Mouse (Mus musculus) T-helper 2 cell (primary cell): ENCODE measurements around the gene Qtrt2.

Source experiments
- in situ Hi-C: fragments of 300-600 bp; cut with MboI, MseI; formaldehyde crosslinking; loops from one replicate; pipeline ENCODE4 v1.15.1; 2025; ENCODE audit warnings: high pct_unique_total_duplicates

Gene Qtrt2

DNA sequence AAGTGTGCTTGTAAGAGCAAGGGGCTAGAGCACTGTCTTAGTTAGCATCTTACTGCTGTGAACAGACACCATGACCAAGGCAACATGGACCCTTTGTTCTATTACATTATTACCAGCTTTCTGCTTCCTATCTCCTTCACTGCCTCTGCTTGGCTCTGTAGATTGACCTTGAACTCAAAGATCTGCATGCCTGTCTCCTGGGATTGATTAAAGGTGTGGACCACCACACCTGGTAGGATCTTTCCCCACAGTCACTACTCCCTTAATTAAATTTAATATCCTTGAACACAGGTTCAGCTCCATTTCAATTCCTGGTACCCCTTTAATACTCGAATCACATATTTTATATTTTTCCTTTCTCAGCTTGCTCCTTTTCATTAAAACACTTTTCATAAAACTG is 763 bp downstream of the Qtrt2 start:
- in situ Hi-C loops, result no loop called here

DNA sequence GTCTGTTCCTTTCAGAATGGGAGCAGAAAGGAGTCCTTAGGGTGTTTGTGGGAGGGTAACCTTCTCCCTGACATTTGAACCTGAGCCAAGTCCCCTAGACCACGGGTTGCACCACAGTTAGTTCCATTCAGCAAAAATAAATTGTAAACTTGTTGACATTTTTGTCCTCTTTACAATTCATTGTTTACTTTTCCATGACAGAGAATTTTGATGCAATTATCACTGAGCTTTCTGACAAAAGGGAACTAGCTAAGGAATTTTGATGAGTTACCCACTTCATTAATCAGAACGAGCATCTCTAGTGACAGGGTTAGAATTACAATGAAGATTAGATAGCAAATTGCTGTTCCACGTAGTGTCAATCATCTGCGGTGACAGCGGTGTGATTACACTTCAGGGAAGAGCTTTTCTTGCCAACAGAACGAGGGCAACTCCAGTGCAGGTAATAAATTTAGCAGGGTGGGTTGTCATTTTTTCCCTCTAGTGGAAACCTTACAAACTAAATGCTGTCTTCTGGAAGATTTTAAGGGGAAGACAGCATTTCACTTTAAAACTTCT is 1.5 kb downstream of the Qtrt2 start:
- in situ Hi-C loops, result no loop called here

DNA sequence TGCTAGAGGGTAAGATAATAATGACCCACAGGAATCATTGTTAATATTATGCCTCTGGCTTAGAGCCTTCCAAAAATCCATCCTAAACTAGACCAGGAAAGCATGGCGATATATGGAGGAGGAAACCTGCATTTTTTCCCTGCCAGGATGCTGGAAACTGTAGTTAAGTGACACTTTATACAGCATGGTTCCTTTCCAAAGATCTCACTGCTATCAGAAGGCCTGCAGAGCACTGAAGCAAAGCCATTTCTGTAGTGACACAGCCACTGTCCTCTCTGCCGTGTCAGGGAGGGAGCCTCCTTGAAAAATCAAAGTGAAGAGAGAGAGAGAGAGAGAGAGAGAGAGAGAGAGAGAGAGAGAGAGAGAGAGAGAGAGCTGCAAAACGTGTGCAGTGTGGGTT is 4.0 kb downstream of the Qtrt2 start:
- in situ Hi-C loops, result no loop called here

DNA sequence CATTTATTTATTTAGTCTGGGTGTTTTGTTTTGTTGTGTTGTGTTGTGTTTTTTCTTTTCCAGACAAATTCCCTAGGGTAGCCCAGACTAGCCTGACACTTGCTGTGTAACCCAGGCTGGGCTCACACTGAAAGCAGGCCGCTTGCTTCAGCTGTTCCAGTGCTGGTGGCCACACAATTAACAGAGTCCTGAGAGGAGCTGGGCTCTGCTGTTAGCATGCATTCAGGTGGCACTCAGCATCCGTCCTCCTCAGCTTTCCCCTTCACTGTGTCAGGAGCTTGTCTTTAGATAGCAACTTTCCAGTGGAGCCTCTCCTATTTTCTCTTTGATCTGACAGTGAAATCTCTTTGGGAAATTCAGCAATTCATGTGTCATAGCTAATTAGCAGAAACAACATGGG is 4.6 kb downstream of the Qtrt2 start:
- in situ Hi-C loops, result no loop called here

DNA sequence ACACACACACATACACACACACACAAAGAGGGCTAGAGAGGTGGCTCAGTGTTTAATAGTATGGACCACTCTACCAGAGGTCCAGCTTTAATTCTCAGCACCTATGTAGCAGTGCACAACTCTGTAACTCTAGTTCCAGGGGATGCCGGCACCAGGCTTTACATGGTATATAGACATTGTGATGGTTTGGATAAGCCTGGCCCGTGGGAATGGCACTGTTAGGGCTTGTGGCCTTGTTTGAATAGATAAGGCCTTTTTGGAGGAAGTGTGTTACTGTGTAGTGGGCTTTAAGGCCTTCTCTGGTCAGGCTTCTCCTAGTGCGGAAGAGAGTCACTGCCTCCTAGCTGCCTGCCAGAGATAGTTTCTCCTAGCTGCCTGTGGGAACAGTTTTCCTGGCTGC is 7.7 kb downstream of the Qtrt2 start:
- in situ Hi-C loops, result no loop called here

DNA sequence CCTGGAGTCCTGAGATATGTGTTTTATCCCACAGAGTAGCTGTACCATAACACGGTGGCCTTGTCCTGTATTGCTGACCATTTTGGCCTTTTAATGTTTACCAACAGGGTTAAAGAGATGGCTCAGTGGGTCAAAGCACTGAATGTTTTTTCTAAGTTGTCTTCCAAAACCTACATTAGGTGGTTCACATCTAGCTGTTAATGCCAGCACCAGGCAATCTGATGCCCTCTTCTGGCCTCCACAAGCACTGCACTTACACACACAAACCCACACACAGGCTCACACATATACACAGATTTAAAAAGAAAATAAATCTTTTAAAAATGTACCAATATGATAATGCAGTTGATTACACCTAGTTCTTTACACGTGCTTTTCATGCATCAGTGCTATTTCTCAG is 17.7 kb downstream of the Qtrt2 start:
- in situ Hi-C loops, result no loop called here

DNA sequence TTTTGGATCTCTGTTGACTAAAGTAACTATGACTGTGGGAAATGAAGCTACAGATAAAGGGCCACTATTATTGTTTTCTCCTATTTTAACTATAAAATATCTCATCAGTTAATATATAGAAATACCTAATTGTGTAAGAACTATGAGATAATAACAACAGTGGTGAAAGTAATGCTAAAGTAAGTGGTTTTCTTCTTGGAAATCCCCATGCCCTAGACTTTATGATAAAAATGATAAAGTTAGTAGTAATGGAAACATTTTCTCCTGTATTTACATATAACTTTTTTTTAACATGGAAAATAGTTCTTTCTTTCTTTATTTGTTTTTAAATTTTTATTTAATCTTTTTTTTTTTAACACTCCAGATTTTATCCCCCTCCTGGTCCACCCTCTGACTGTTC is 26.0 kb downstream of the Qtrt2 start:
- in situ Hi-C loops, result no loop called here

DNA sequence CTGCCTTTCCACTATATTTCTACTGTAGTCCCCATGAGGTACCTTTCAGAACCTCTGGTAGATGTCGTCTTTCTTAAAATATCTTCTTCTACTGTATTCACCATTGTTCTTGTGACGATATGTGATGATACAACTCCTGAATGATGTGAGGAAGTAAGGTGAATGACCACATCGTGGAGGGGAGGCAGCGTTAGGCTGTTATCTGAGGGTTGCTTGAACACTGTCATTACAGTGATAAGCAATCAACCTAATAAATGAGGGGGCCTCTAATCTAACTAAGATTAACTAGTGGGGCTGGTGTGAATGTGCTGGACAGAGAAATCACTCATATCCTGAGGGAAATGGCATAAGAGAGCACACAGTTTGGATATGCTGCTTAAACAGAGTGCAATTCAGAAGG is 26.5 kb downstream of the Qtrt2 start:
- in situ Hi-C loops, result no loop called here

DNA sequence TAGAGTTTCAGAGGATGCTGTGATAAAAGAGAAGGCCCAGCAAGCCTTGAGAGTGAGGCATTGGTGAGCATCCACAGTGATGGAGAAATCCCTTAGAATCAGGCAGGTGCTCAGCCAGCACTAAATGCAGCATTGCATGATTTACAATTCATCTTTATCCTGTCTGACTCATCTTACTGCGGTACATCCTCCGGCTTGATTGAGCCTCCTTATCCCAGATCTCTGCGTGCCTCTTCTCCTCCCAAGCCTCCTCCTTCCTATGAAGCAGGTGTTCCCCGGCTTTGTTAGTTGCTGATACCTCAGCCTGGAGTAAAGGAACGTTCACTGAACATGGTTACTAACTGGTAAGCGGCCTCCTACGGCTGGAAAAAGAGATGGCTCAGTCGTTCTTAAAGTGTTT is 32.1 kb downstream of the Qtrt2 start:
- in situ Hi-C loops, result no loop called here

DNA sequence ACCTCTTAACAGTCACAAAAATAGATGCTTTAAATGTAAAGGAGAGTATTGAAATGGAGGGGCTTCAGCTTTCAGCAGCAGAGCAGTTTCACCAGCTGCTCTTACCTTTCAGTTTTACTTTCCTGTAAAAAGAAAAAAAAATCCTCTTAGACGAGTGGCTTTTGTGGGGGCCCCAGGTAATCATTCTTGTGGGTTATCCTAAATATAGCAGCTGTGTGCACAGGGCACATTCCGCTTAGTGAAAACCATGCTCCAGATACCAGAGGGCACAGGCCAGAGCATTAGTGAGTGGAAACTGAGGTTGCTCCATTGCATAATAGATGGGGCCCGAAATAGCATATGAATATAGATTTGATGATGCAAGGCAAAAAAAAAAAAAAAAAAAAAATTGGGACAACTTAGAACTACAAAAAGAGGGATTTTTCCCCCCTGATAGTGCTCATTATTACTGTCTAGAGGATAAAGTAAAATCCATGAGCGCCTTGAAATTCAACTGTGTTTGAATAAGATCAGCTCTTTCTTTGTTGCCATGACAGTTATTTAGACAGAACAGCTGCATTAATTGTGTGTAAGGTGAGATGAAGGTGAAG is 35.8 kb downstream of the Qtrt2 start:
- in situ Hi-C loops, result no loop called here

DNA sequence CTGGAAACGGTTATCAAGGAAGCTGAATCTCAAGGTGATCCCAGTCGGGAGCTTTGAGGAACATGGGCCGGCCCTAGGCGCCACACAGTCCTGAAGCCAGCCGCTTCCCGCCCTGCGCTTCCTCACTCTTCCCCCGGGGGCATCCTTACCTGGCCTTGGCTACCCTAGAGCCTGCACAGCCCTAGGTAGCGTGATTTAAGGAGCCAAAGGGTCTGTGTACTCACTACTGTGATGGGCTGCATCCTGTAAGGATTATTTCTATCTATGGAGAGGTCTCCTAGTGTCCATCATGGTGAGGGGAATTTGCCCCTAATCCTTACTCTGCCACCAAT is 36.6 kb downstream of the Qtrt2 start:
- in situ Hi-C loops, result no loop called here

DNA sequence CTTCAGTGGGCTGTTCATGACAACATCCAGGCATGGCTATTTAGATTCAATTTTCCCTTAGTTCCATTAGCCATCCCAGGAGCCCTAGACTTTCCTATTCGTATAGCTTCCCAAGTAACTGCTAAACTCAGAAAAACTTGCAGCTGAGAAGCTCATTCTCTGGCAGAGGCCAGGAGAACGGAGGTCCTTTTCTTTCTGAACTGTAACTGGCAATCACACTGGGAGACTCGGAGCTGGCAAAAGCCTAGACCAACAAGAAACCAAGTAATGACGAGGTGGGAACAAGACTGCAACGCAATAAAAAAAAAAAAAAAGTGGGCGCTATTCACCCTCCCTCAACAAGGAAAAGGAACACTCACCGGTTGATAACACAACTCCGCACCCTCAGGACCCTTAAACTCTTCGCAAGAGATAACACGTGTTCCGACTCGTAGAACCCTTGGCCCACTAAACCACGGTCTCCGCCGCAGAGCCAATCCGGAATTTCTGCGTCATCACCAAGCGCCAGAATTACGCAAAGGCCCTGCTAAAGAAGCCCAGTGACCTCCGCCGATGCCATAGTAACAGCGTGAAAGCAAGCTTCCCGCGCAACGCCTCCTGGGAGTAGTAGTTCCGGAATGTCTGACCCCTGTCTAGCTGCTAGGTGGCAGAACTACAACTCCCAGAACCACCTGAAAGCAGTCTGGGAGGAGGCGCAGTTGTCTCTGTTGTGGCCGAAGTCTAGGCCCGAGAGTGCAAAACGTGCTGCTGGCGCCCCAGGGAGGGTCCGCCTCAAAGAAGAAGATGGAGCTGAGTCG is 37.2 kb downstream of the Qtrt2 start, which contains the start of gene Ccdc191:
Ccdc191 (plus strand) TSS at position 593 of the 797 bp plus-strand sequence.
- in situ Hi-C loops, result no loop called here

DNA sequence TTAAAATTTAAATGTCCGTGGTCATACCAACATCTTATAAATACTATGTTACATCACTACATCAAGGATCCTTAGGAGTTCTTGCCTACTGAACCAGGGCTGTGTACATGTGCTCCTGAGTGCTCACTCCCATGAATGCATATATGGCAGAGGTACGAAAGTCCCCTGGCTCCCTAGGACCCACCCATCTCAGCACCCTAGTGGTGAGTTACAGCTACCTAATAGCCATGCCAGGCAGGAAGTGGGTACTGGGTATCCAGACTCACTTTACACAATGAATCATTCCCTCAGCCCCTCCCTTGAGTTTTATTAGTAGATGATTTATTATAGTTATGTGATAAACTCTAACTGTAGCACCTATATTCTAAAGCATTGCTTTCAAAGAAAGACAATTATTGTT is 44.3 kb downstream of the Qtrt2 start:
- in situ Hi-C loops, result no loop called here

DNA sequence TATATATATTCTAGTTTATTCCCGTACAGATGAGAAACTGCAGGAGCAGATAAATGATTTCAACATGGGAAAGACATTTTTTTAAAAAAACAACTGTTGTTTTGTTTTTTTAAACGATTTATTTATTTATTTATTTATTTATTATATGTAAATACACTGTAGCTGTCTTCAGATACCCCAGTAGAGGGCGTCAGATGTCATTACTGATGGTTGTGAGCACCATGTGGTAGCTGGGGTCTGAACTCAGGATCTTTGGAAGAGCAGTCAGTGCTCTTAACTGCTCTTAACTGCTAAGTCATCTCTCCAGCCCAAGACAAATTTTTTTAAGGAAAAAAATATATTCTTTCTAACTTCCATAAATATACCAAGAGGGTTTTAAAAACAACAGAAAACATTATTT is 45.0 kb downstream of the Qtrt2 start:
- in situ Hi-C loops, result no loop called here

DNA sequence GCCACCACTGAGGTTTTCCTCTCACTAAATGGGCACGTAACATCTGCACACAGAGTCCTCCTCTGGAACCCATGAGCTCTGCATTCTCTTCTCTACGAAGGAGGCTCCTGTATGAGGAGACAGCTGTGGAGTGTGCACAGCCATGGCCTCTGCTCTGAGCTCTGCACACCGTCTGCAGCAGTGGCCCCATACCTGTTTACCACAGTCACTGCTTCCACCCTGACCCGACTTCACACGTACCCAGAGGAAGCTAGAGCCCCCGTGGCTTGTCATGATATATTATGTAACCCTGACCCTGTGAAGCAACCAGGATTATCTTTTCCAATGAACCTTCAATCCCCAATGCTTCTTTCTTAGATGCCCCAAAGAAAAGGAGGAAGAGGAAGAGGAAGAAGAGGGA is 46.8 kb downstream of the Qtrt2 start:
- in situ Hi-C loops, result no loop called here

DNA sequence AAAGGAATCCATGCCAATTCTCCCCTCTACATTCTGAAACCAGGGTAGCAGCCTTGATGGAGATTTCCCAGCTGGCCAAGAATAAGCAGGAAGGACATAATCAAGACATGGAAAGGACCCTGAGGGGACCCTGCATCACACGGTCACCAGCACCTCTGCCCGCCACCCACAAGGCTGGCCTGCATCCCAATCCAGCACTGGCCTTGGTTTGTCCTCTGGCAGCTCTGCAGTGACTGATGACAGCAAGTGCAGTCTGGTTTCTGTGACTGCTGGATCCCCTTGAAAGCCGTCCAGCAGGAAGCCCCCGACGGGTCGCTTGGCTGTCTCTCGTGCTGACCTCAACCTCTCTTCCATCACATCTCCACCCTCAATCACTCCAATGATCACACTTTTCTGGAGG is 55.2 kb downstream of the Qtrt2 start:
- in situ Hi-C loops, result no loop called here

DNA sequence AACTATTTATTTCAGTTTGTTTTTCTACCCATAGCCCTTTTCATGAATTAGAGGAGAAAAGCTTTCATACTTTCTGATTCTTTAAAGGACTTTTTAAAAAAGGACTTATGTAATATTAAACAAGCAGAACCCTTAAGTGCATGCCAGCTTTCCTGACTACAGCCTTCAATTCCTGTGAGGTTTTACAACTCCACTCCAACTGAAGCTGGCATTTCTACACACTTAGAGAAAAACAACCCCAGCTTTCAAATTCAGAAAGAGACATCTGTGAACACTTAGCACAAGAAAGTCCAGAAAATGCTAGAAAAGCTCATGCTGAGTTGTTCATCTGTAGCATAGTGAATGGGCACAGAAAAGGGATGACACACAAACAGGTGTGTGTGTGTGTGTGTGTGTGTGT is 56.8 kb downstream of the Qtrt2 start:
- in situ Hi-C loops, result no loop called here

DNA sequence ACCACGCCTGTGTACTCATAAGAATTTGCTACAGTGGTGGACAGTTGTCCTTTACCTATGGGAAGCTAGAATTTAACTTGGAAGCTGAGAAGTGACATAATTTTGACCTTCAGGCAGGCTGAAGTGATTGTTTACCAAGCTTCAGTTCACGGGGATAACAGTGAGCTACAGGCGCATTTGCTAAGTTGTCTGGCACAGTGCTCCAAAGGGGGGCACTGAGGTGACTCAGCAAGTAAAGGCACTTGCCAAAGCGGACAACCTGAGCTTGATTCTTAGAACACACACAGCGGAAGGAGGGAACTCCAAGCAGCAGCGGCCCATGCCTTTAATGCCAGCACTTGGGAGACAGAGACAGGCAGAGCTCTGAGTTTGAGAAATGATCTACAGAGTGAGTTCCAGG is 66.0 kb downstream of the Qtrt2 start:
- in situ Hi-C loops, result no loop called here

DNA sequence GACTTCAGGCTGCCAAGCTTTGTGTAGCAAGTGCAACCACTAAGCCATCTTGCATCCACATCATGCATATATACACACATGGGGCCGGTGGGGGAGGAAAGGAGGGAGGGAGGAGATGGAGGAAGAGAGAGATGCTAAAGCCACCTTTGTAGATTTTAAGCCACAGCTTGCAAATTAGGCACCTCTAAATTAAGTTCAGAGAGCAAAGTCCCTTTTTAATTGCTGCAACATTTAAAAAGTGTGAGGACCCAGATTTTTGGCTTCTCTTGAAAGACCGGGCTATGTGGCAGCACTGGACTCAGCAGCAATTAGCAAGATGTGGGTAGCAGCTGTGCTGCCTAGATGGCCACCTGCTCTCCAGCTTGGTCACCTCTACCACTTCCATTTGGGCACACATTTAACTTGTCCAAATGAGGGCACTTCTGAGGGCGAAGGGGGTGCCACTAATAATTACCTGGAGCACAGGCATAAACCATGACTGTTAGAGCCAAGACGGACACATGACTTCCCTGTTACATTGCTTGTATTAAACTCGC is 67.6 kb downstream of the Qtrt2 start:
- in situ Hi-C loops, result no loop called here

DNA sequence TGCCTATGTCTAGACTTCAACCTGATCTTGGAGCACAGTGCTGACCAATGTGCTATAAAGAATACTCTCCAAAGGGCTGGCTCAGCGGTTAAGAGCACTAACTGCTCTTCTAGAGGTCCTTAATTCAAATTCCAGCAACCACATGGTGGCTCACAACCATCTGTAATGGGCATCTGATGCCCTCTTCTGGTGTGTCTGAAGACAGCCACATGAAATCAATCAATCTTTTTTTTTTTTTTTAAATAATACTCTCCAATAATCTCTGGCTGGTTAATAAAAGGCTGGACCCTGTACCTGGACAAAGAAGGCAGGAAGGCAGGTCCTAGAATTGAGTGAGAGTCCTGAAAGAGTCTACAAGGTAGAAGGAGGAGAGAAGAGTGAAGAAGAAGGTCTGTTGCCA is 76.8 kb downstream of the Qtrt2 start:
- in situ Hi-C loops, result no loop called here

DNA sequence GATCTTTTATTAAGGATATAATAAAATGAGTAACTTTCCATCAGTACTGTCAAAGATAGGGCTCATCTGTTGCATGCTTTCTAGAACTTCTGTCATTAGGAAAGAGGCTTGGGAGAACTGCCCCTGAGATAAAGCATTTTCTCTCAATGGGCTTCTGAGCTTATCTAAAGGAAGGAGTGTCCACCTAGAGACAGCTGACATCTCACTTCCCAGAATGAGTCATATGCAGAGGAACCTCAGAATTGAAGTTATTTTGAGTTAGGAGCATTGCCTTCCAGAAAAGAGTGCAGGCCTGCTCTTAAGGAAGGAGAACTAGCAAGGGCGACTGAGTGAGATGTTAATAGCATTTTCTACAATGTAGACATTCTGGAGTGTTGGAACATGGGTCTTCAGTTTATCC is 85.4 kb downstream of the Qtrt2 start:
- in situ Hi-C loops, result no loop called here

DNA sequence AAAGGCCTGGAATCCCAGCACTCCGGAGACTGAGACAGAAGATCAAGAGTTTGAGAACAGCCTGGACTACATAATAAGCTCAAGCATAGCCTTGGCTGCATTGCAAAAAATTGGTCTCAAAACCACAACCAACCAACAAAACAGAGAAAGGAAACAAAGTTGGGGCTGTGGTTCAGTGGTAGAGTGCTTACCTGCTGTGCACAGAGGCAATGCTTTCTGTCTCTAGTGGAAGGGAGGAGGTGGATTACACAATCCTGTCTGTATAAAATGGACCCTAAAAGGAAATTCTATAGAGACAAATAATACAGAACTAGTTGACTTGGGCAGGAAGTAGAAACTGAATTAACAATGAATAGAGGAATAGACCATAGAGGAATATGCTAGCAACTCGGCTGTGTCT is 94.7 kb downstream of the Qtrt2 start:
- in situ Hi-C loops, result no loop called here

DNA sequence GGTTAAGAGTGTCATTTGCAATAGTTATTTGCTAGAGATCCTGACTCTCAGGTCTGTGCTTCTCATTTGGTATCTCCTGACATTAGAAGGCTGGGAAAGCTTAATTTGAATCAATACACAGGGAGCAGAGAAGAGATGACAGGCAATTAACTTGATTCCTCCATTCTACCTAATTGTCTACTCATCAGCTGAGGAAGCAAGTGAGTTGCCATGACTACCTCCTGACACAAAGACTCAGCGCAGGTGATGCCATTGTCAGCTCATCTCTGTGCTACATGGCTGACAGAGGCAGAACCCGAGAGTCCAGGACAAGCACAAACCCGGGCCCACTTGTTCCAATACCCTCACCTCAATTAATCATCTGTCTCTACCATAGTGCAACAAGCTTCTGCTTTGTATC is 99.1 kb downstream of the Qtrt2 start:
- in situ Hi-C loops, result no loop called here
